Mouse (Mus musculus) gastrocnemius, adult 8-10 months (tissue): ENCODE measurements around the gene Syde2. TPM values are rescaled to one million over a fixed set of nuclear protein-coding genes. Genes with fewer than 3 reads are reported as not detected.
A peak's percentile ranks its signal among the peaks of the same experiment; 100 is the strongest.

Experiments
- DNase-seq, 2 experiments: peaks; one replicate each; pipeline ENCODE4 v3.0.0; 2022; ENCODE audit warnings: low spot score in 2 of 2
- total RNA-seq, 4 experiments: library from RNA; stranded (reverse); gene quantifications; 2 replicates each; pipeline ENCODE4 v1.2.4; 2022

Gene Syde2
- total RNA-seq, 4 experiments from 2014 or later: 0.56 to 1.2 (median 0.82) TPM

DNA sequence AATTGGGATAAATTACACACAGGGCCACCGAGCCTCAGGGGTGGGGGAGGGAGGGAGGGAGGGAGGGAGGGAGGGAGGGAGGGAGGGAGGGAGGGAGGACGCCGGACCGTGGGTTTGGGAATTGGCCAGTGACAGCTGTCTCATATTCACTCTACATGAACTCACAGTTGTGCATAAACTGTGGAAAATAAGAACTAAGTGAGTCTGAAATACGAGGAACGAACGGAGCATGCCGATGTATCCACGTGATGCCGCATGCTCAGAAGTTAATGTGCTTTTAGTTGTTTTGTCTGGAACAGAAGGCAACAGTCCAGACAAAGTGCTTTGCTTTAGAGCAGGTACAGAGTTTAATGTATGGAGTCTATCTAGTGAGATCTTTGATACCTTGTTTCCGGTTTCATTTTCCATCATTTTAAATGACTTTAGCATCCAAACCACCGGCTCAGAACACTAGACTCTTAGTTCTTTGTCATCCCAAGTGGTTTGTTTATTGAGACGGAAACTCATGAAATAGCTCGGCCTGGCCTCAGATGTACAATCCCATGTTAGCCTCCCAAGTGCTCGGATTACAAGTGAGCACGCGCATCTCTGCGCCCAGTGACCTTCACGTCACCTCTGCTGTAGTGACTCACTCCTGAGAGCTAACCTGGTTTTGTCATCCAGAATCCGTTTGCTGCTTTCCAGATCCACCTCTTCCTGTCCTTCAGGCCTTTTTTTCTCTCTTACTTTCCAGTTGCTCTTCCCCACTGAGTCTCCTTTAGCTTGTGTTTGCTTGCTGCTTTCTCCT, 22.4 kb downstream of the Syde2 start:
- DNase-seq: peak; percentile 16 to 30

DNA sequence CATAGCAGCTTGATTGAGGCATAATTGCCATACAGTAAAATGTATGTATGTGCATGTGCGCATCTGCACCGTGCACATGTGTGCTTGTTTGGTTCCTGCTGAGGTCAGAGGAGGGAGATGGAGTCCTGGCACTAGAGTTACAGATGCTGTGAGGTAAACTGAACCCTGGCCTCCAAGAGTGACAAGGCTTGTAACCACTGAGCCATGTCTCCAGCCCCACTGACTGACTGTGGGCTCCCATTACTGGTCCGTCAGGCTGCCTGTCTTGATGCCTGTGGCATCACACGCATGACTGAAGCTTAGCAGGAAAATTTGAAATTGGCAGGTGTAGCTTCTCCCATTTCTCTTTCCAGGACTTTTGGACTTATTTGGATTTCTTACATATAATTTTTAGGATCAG, 23.1 kb downstream of the Syde2 start:
- no peak for DNase-seq

DNA sequence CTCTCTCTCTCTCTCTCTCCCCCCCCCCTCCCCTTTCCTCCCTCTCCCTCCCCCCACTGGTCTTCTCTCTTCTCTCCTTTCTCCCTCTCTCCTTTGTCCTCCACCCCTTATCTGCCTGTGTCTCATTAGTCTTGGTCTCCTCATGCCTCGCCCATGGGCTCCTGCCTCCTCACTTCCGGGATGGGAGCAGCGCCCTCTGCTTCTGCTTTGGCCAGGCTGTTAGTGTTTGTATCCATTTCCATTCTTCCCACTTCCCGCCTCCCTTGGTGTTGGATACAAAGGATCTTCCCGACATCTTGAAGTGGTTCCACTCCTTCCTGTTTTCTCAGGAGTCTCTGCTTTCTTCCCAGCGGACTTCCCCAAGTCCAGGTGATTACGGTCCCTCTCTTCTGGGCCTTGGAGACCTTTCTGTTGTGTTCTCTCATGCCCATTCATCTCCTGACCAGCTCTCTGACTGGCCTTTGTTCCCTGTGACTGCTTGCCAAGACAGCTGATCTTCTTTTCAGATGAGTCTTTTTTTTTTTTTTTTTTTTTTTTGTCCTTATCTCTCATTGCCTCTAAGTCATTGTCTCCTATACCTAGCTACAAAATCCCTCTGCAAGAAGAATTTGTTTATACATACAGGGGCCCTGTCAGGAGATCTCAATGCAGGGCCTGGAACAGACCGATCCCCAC, 24.0 kb downstream of the Syde2 start:
- no peak for DNase-seq

DNA sequence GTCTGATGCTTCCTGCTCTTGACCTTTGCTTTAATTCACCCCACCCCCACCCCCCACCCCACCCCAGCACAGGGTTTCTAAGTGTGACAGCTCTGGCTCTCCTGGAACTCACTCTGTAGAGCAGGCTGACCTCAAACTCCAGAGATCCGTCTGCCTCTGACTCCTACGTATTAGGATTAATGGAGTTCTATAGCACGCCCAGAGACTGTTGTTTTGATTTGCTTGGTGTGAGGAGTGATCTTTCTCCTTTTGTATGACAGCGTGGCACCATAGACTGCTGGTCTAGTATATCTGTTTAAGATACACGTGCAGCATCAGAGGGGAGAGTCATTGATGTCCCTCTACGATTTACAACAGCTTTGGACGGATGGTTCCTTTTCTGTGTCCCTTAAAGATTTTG, 25.8 kb downstream of the Syde2 start:
- DNase-seq: no peak

DNA sequence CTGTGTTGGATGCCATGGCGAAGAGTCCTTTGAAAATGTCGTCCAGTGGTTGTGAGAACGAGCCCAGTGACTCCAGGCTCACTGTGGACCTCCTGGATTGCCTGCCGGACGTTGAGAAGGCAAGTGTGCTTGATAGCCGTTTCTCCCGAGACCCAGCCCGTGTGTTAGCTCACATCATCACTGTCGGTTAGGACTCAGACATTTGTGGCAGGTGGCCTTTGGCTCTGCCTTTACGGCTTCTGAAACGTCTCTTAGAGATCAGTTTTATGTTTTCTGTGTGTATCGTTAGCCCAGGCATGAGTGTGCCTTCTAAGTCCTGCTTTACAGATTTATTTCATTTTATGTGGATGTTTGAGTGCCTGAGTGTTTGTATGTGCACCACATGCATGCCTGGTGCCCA, 26.7 kb downstream of the Syde2 start:
- no peak for DNase-seq

DNA sequence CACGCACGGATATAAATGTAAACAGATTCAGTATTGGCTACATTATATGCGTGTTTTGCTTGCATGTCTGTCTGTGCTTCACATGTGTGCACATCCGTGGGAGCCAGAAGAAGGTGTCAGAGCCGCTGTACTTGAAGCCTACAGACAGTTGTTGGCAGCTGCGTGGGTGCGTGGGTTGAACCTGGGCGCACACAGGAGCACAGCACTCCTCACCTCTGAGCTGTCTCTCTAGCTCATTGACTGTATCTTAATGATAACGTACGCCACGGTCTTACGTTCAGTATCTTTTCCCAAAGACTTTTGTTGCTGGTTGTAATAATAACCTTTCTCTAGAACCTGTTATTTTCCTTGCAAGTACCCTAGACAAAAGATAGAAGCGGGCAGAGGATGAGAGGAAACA, 29.3 kb downstream of the Syde2 start:
- no peak for DNase-seq

DNA sequence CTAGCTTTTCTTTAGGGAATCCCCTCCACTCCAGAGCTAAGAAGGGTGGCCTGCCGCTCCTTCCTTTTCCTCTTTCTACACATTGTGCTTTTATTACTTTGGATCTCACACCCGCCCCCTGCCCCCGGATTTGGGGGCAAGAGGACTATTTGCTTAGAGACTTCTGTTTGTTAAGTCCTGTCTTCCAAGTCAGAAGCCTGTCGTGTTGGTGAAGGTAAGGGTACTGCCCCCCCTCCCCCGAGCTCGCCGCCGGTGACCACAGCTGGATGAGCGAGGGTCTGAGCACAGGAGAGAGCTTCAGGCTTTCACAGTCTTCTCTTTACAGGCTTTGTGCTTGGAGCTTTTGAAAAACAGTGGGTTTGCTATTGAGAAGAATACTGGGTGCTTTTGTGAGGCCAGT, 29.9 kb downstream of the Syde2 start:
- no peak for DNase-seq

DNA sequence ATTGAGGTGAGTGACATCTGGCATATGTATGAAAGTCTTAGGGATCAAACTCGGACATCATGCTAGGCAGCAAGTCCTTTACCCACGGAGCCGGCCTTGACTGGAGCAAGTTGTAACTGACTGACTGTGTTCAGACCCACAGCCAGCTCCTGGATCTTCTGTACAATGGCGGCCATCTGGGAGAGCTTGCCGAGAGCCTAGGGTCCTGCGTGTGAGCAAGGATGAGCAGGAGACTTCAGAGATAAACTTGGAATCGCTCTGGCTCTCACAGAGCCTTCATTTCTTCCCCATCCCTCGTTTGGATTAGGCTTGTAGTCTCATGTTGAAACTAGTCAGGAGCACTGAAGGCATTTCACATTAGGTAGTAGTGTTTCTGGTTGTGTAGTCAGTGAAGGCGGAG, 34.6 kb downstream of the Syde2 start:
- DNase-seq: no peak

DNA sequence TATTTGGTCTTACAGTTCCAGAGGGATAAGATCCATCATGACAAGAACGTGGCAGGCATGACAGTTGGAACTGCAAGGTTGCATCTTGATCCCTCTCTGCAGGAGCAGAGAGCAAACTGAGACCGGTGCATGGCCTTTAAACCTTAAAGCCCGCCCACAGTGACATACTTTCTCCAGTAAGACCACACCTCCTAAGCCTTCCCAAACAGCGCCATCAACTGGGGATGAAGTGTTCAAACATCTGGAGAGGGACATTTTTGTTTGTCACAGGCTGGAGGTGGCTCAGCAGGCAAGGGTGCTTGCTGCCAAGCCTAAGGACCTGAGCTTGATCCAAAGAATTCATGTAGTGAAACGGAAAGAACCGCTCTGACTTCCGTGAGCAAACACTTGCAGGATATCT, 37.1 kb downstream of the Syde2 start:
- no peak for DNase-seq

DNA sequence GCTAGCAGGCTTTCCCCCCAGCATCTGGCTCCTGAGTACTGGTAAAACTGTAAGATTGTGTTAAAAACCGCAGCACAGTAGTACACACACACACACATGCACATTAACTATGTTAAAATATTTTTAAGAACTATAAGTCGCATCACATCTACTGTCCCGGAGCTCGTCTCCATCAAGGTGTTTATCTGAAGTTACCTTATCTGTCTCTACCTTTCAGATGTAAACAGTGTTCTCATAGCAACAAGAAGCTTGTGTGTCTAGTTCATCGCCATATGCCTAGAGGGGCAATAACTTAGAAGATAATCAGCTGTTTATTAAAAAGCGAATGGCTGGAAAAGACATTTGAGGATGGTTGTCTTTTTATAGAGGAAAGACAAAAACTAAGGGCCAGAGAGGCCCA, 37.8 kb downstream of the Syde2 start:
- no peak for DNase-seq

DNA sequence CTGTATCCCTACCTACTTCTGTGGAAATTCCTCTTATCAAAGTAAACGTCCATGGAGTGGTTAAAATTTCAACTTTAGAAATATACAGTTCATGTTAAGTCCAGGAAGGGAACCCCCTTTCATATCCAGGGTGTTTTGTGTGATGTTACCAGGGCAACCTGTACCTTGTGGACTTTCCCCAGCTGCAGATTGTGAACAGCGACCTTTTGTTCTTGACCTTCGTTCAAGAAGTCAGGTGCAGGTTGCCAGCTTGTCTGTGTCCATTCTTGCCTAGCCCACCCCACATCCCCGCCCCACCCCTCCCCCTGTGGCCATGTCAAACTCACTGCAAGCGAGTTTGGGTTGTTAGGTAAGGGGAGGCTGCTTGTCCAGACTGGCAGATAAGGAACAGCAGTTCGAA, 39.4 kb downstream of the Syde2 start:
- no peak for DNase-seq

DNA sequence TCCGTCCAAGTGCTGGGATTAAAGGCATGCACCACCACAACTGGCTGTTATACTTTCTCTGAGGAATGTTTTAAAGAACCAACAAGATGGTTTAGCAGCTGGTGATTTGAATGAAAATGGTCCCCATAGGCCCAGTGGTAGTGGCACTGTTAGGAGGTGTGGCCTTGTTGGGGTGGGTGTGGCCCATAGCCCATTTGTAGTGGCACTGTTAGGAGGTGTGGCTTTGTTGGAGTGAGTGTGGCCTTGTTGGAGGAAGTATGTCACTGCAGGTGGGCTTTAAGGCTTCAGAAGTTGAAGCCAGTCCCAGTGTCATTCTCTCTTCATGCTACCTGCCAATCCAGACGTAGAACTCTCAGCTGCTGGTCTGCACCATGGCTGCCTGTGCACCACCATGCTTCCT, 40.7 kb downstream of the Syde2 start:
- DNase-seq: no peak

DNA sequence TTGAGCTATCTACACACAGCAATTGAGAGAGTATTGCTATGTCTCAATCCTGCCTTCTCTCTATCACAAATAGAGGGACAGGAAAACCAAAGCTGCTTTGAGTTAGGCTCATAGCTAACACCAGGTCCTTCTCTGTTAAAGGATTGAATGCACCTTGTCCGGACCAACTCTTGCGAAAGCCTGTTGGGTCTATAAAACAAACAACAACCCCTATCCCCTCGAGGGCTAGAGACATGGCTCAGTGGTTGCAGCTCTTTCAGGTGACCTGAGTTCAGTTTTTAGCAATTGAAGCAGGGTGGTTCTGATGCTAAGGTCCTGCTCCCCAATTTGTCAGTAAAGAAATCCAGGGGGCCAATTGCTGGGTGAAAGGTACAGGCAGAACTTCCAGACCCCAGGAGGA, 41.6 kb downstream of the Syde2 start:
- DNase-seq: no peak

DNA sequence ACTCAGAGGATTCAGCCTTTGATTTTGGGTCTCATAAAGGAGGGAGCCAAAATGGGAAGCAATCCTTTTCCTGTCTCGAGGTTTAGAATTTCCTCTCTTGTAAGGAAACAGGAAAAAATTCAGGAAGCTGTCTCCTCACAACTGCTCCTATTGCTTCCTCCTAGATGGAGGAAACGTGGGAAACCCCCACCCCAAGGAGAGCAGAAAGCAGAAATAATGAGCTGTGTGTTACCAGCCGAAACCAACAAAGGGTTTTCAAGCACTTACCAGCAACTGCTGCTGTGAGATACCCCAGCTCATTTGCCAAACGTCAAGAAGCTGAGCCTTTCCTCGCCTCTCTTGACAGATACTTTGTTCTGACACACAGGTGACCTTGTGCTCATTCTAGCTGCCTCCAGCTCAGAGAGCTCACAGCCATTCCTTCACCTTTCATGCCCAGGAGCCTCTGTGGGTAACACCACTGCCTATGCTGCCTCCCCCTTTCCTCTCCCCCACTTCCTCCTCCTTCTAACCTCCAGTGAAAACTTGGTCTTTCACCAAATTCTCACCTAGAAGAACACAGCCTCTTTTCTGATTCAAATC, 42.7 kb downstream of the Syde2 start:
- DNase-seq: no peak

DNA sequence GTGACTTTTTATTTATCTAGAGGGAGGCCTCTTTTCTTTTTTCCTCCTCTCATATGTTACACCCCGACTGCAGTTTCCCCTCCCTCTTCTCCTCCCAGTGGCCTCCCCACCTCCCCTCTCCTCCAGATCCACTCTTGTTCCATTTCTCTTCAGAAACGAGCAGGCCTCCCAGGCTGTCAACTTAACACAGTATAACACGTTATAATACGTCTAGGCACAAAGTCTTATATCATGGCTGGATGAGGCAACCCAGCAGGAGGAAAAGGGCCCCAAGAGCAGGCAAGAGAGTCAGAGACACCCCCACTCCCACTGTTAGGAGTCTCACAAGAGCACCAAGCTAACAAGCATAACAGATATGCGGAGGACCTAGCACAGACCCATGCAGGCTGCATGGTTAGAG, 45.3 kb downstream of the Syde2 start:
- DNase-seq: no peak

DNA sequence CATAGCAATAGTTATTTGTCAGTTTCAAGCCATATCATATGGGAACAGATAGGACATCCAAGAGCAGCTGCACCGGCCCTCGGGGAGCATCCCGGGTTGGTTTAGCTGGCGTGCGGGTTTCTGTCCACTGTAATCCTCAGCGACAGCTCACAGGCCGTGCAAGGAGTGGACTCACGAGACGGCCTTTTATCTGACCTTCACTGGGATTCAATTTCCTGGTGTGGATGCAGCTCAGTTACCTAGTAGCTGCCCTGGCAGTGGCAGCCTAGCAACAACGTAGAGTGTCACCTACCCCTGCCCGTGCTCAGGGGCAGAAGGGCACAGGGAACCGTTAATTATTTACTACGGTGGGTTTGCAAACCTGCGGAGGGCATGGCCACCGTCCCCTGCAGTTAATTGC, 50.2 kb downstream of the Syde2 start:
- no peak for DNase-seq

DNA sequence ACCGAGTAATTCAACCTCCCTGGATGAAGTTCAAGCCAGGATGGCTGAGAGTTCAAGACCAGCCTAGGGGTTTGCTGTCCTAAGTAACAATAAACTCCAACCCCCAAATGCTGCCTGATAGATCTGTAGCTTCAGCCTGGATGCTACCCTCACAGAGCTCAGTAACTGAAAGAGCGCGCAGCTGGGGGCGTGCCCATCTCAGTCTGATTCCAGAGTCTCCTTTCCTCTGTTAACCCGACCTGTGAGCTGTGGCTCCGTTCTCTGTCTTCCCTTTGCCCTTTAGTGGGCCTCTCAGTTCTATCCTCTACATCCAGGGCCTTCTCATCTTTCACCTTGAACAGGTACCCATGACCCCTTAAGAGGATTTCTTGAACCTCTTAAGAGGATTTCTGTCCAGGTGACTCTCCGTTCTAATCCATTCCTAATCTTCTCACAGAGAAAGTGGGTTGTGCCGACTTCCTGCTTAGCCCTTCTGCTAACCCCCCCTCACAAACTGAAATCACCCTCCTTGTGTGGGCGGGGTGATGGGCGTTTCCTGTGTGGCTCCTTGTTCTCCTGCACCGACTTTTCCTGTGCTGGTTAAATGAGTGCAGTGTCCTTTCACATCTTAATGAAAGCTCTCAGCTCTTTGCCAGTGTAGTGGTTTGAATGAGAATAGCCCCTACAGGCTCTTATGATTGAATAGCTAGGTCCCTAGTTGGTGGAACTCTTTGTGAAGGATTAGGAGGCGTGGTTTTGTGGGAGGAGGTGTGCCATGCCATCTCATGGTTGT, 51.6 kb downstream of the Syde2 start:
- no peak for DNase-seq

DNA sequence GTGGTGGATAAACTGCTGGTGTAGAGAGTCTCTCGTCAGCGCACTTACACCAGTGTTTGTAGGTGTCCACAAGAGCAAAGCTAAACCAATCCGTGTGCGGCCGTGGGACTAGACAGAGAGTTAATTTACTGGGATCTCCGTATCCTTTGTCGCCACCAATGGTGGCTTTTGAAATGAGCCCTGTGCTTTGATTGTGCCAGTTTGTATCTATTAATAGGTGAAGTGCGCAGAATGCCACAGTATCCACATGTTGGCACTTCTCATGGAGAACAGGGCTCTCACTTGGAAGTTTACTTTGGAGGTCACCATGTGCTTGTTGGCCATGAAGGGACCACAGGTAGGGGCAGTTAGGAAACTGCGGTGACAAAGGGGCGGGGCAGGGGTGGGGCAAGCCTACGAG, 53.7 kb downstream of the Syde2 start:
- no peak for DNase-seq

DNA sequence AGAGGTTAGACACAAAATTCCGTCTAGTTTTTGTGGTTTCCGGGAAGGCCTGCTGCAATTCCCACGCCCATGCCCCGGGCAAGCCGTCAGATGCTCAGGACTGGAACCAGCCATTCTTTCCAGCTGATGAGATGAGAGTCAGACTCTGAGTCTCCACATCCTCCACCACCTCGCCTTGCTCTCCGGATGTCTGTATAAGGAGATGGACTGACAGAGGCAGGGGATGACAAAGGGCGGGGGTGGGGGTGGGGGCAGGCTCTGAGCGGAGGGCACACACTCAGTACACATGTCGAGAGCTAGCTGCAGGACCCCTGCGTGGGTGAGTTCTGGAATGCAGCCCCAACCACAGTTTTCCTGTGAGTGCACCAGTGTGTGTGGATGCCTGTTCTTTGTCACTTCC, 57.3 kb downstream of the Syde2 start:
- DNase-seq: no peak

DNA sequence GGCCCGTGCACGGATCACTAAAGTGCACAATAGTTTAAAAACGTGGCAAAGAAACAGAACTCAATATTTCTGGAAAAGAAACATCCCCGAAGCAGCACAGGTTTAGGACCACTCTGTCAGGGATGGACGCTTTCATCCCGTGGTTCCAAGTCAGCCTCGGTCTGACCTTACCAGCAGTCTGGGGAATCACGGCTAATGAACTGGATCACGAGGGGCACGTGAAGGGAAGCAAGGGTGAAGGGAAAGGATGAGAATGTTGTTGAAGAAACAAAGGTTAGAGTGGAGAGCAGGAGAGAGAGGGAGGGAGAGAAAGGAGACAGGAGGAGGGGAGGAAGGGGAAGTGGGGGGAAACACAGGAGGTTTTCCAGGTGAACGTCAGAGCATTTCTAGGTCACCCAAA, 58.4 kb downstream of the Syde2 start:
- DNase-seq: no peak

DNA sequence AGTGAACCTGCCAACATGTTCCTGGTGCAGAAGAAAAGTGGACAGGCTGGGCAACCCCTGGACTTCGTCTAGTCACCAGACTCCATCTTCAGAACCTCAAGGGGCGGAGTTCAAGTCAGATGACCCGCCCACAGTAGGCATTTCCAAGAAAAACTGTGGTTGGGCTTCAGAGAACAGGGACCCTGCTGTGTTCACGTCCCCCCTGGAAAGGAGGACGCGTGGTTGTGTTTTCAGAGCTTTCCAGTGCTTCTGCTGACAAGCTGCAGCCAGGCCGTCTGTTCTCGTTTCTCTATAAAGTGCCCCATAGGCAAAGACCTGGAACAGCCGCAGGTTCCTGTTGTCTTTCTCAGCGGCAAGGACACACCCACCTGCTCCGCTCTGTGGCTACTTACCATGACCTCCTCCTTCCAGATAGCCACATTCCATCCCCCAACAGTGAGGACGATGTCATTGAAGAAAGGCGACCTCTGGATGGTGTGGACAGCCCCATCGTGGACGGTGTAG, 60.1 kb downstream of the Syde2 start:
- DNase-seq: no peak

DNA sequence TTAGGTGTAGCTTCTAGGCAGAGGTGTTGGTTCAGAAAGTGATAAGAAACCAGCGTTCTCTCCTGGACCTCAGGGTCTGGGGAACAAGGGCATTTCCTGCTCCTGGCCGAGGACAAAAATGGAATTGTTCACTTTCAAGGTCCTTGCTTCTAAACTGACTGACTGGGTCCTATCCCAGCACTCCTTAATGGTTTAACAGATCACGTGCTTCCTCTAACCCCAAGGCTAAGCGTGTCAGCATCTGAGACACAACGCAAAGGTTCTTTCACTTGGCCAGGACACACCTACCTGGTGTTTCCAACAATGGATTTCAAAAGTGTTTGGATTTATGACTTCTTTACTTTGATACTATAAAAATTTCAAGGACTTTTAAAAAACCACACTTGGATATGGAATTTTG, 62.3 kb downstream of the Syde2 start:
- DNase-seq: no peak
